Mouse (Mus musculus) MEL (cell line): ENCODE measurements around the gene Dppa2.

Experiments
- CTCF ChIP-seq, 3 experiments: IDR thresholded peaks in 2 of 3; conservative IDR thresholded peaks in 1 of 3; 2 replicates each; pipeline ENCODE4 v1.5.1; 2011 to 2012; ENCODE audit warnings: low read length in 3 of 3, low read depth in 2 of 3, mild to moderate bottlenecking in 2 of 3, improper control_type of control experiment in 1 of 3, inconsistent platforms in 1 of 3, mixed read lengths in 1 of 3, moderate library complexity in 1 of 3; ENCODE audit not compliant: control insufficient read depth in 1 of 3, insufficient read depth in 1 of 3, poor library complexity in 1 of 3, severe bottlenecking in 1 of 3
- MAFK ChIP-seq: IDR thresholded peaks from 2 replicates; pipeline ENCODE4 v1.6.1; 2011; ENCODE audit warnings: low read depth, mild to moderate bottlenecking, low read length, improper control_type of control experiment, borderline replicate concordance
- POLR2A ChIP-seq, 2 experiments: IDR thresholded peaks; 2 replicates each; pipeline ENCODE4 v1.6.1; 2011 to 2012; ENCODE audit warnings: low read length in 2 of 2, mild to moderate bottlenecking in 2 of 2, control low read depth in 1 of 2, improper control_type of control experiment in 1 of 2, low read depth in 1 of 2, moderate library complexity in 1 of 2; ENCODE audit not compliant: control insufficient read depth in 1 of 2, insufficient read depth in 1 of 2, poor library complexity in 1 of 2
- RCOR1 ChIP-seq: IDR thresholded peaks from 2 replicates; pipeline ENCODE4 v1.6.1; 2012; ENCODE audit warnings: low read depth, mild to moderate bottlenecking, inconsistent platforms, low read length, improper control_type of control experiment
- ZNF384 ChIP-seq: IDR thresholded peaks from 2 replicates; pipeline ENCODE4 v1.6.1; 2012; ENCODE audit warnings: low read depth, mild to moderate bottlenecking, inconsistent platforms, low read length, improper control_type of control experiment

DNA sequence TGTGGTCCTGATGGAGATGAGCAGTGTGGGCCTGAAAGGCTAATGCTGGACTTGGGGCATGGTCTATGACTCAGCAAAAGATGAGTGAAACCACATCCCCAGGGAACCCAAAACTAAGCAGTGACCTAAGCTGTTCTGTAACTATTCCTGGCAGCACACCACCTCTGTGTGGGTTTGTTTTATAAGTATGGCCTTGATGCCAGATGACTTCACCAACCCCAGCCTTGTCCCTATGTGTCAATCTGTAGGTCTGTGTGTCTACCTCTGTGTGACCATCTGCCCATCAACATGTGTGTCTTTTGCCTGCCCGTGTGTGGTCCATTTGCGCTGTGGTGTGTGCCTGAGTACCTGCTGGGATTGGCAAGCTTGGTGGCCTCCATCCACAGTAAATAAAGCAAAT is 64.4 kb downstream of the Dppa2 start:
- TF ChIP-seq MAFK (no peak), CTCF (IDR thresholded peaks at IDR 0.05 in 2 of 3, conservative IDR thresholded peaks at IDR 0.05 in 1 of 3; ENCODE audit: control insufficient read depth in 1 of 3, insufficient read depth in 1 of 3, low read depth in 2 of 3, low read length in 3 of 3, poor library complexity in 1 of 3, severe bottlenecking in 1 of 3) (no peak), POLR2A (IDR thresholded peaks at IDR 0.05; ENCODE audit: control insufficient read depth in 1 of 2, insufficient read depth in 1 of 2, low read depth in 1 of 2, low read length in 2 of 2, poor library complexity in 1 of 2) (no peak), ZNF384 (no peak), RCOR1 (no peak)
